Mouse (Mus musculus) lung, adult 2 months (tissue): ENCODE measurements at regions not wholly inside any gene's neighbourhood (a gene's known extent, or its start where the extent isn't known, plus 50 kb on each side); places are given as distances from the start of the nearest gene placed in this dataset.

ENCODE experiments used
- DNase-seq: peaks from one replicate; pipeline ENCODE4 v3.0.0; 2022
- H3K4me1 ChIP-seq: fragments of 200-500 bp; 2 replicates; pipeline ENCODE4 v1.6.1; 2011; ENCODE audit warnings: low read length; ENCODE audit not compliant: control insufficient read depth, insufficient read depth
- H3K4me3 ChIP-seq: fragments of 200-500 bp; replicated peaks from 2 replicates; pipeline ENCODE3; 2011; ENCODE audit warnings: low read depth, mild to moderate bottlenecking, control low read depth, low read length; ENCODE audit errors: extremely low read depth
- CTCF ChIP-seq: fragments of 200-500 bp; IDR thresholded peaks from 2 replicates; pipeline ENCODE4 v1.5.1; 2011; ENCODE audit warnings: mild to moderate bottlenecking, low read length, control low read depth; ENCODE audit not compliant: insufficient read depth
- POLR2A ChIP-seq: fragments of 200-500 bp; IDR thresholded peaks from 2 replicates; pipeline ENCODE4 v1.6.1; 2011; ENCODE audit warnings: low read depth, mild to moderate bottlenecking, control low read depth, low read length, borderline replicate concordance; ENCODE audit errors: extremely low read depth
- WGBS: fragments of 180-500 bp; shearing (Covaris S2); methylation state at CpG from one replicate; pipeline ENCODE4 v1.1.7; 2018; 5-methylcytosine and 5-hydroxymethylcytosine counted together

- no peak for TF ChIP-seq CTCF
- no peak for TF ChIP-seq POLR2A
- 81% methylated on average over 5 of the region's 5 CpGs for WGBS
Observed at GRCm38 (mm10) chr4:55225766-55226165, 124.1 kb upstream of the Rad23b start.

GRCm38 (mm10) chr4:55227394-55227793 lies 122.4 kb upstream of the Rad23b start:
- no peak for DNase-seq
- TF ChIP-seq CTCF (no peak), POLR2A (no peak)
- Histone ChIP-seq H3K4me1 (no peaks in the 10 kb centered on the region), H3K4me3 (no peak overlapping the region)
- 35% methylated on average over 3 of the region's 3 CpGs for WGBS

More at GRCm38 (mm10) chr4:55225766-55226165, 124.1 kb upstream of the Rad23b start:
- no peak for DNase-seq
- H3K4me1 ChIP-seq: no peaks in the 10 kb centered on the region
- no peak overlapping the region for H3K4me3 ChIP-seq

- WGBS: 37% methylated on average over 4 of the region's 4 CpGs
- TF ChIP-seq POLR2A: no peak
- TF ChIP-seq CTCF: peak; percentile 64
- H3K4me3 ChIP-seq: no peak overlapping the region
- no peaks in the 10 kb centered on the region for H3K4me1 ChIP-seq
- no peak for DNase-seq
Observed at GRCm38 (mm10) chr4:55231522-55231921, 118.3 kb upstream of the Rad23b start.

- Histone ChIP-seq H3K4me3 (no peak overlapping the region), H3K4me1 (no peaks in the 10 kb centered on the region)
- TF ChIP-seq POLR2A (no peak), CTCF (no peak)
- no peak for DNase-seq
- WGBS: 71% methylated on average over 6 of the region's 6 CpGs
Observed at GRCm38 (mm10) chr4:55237856-55238255, 112.0 kb upstream of the Rad23b start.

- peak; percentile 67 for DNase-seq
Observed at GRCm38 (mm10) chr4:55240450-55240849, 109.4 kb upstream of the Rad23b start.

GRCm38 (mm10) chr4:55242331-55242730 lies 107.5 kb upstream of the Rad23b start:
- Histone ChIP-seq H3K4me3 (no peak overlapping the region), H3K4me1 (no peaks in the 10 kb centered on the region)
- TF ChIP-seq POLR2A: no peak
- TF ChIP-seq CTCF: no peak
- no peak for DNase-seq
- 74% methylated on average over 4 of the region's 4 CpGs for WGBS

More at GRCm38 (mm10) chr4:55240450-55240849, 109.4 kb upstream of the Rad23b start:
- no peak overlapping the region for H3K4me3 ChIP-seq
- 3% methylated on average over 7 of the region's 7 CpGs for WGBS
- no peaks in the 10 kb centered on the region for H3K4me1 ChIP-seq
- TF ChIP-seq POLR2A (no peak), CTCF (peak; percentile 99)

GRCm38 (mm10) chr4:55243091-55244058 lies 106.5 kb upstream of the Rad23b start:
- TF ChIP-seq CTCF (no peak), POLR2A (no peak)
- Histone ChIP-seq H3K4me1 (no peaks in the 10 kb centered on the region), H3K4me3 (no peak overlapping the region)
- DNase-seq: no peak
- 64% methylated on average over 14 of the region's 14 CpGs for WGBS

- DNase-seq: no peak
- TF ChIP-seq POLR2A (no peak), CTCF (no peak)
- Histone ChIP-seq H3K4me1 (no peaks in the 10 kb centered on the region), H3K4me3 (no peak overlapping the region)
- 88% methylated on average over 10 of the region's 10 CpGs for WGBS
Observed at GRCm38 (mm10) chr4:55245789-55246188, 104.1 kb upstream of the Rad23b start.

GRCm38 (mm10) chr4:55250334-55250733 lies 99.5 kb upstream of the Rad23b start:
- WGBS: 40% methylated on average over 3 of the region's 3 CpGs
- no peaks in the 10 kb centered on the region for H3K4me1 ChIP-seq
- DNase-seq: no peak
- TF ChIP-seq POLR2A (no peak), CTCF (no peak)
- no peak overlapping the region for H3K4me3 ChIP-seq

- H3K4me1 ChIP-seq: no peaks in the 10 kb centered on the region
- TF ChIP-seq CTCF: no peak
- TF ChIP-seq POLR2A: no peak
- H3K4me3 ChIP-seq: no peak overlapping the region
- WGBS: 74% methylated on average over 5 of the region's 5 CpGs
- no peak for DNase-seq
Observed at GRCm38 (mm10) chr4:55251546-55251945, 98.3 kb upstream of the Rad23b start.
